Mouse (Mus musculus): ENCODE measurements around the gene Adpgk. TPM values are rescaled to one million over a fixed set of nuclear protein-coding genes. Genes with fewer than 3 reads are reported as not detected.

Adpgk gene
- polyA plus RNA-seq, 1 experiment from 2014 or later = 43.9 TPM

Other genes starting within 250 kb of the Adpgk start
- gene Bbs4, start 62.0 kb downstream of the Adpgk start, polyA plus RNA-seq (2014; fragmentation: Nextera tagmentation; extraction: Ambion mirVana) = 6.1 and 6.3 TPM in 2 replicates
- 11.9 and 13.2 TPM in 2 replicates for gene Arih1, start 195.1 kb downstream of the Adpgk start, polyA plus RNA-seq (2014; fragmentation: Nextera tagmentation; extraction: Ambion mirVana)
- gene Hexa, start 248.0 kb downstream of the Adpgk start, polyA plus RNA-seq (2014; fragmentation: Nextera tagmentation; extraction: Ambion mirVana) = 62.4 and 65.3 TPM in 2 replicates
- gene Tmem202, start 248.3 kb downstream of the Adpgk start, polyA plus RNA-seq (2014; fragmentation: Nextera tagmentation; extraction: Ambion mirVana) = 0.22 TPM in 1 of 2 replicates, not detected in the other

Measured in liver, embryonic 11.5 days (tissue).